31 mouse cellular contexts compared by ENCODE assay signal in the genomic region with DNA sequence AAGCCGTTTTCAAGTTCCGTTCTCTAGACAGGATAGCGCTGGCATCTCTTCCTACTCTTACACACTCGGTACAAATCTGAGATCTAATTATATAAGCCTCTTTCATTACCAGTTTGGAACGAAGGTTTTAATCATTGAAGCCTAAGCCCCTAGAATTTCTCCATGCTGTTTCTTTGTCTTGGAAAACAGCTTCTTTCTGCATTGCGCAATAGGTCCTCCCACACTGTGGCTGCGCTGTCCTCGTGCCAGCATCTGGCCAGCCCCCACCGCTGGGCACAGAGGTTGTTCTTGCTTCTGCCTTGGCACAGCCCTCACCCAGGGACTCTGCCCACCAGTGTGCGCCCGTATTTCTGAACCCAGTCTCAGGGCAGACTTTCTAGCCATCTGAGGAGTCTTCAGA.
DNase-seq lines count a peak whose midpoint lies in the region; ATAC-seq and TF ChIP-seq lines count a peak whose summit lies in the region.
"Had no signal": no experiment of that assay in that cellular context is flagged by ENCODE, and none has a peak within 500 bp of the region (broad histone marks: within the 10 kb centered on the region; RNA-seq: fewer than 3 reads in every experiment).

No protein-coding gene starts in this region.

- H3K27ac ChIP-seq in limb, embryonic 15.5 days = peak overlapping the region; percentile 47; the same call in 1 of the 2 replicates
- H3K27ac ChIP-seq in limb, embryonic 10.5 days = no peak overlapping the region
- no peak overlapping the region for H3K27ac ChIP-seq in forebrain, embryonic 11.5 days (ENCODE audit: low read depth, low read length)
- H3K27ac ChIP-seq: embryonic facial prominence, embryonic 12.5 days; forebrain, embryonic 13.5 days; heart, adult 2 months; hindbrain, embryonic 15.5 days; liver, embryonic 12.5 days; midbrain, embryonic 10.5 days; neural tube, embryonic 13.5 days had no signal

- no peak overlapping the region for H3K4me3 ChIP-seq in limb, embryonic 15.5 days
- H3K4me3 ChIP-seq in limb, embryonic 10.5 days = no peak overlapping the region
- H3K4me3 ChIP-seq in C2C12 (ENCODE audit: insufficient read depth, poor library complexity, severe bottlenecking) = no peak overlapping the region
- no peak overlapping the region for H3K4me3 ChIP-seq in forebrain, embryonic 11.5 days (ENCODE audit: low read depth, low read length)
- H3K4me3 ChIP-seq: embryonic facial prominence, embryonic 12.5 days; erythroblast, embryonic 14.5 days; forebrain, embryonic 13.5 days; heart, adult 2 months; heart, embryonic 12.5 days; hindbrain, embryonic 15.5 days; liver, embryonic 12.5 days; midbrain, embryonic 10.5 days; neural tube, embryonic 13.5 days had no signal

- no peak for ATAC-seq in limb, embryonic 15.5 days (ENCODE audit: insufficient number of reproducible peaks, low FRiP score, low TSS enrichment, low read depth)
- peak; percentile 50 for ATAC-seq in granulocyte monocyte progenitor cell, adult 5-6 weeks (replicated peaks; ENCODE audit: poor library complexity, severe bottlenecking)
- ATAC-seq in forebrain, embryonic 11.5 days (replicated peaks; ENCODE audit: low FRiP score) = no peak
- ATAC-seq: forebrain, embryonic 13.5 days; inflammation-experienced regulatory T-cells, adult 6 months; liver, embryonic 12.5 days; liver, postnatal 0 days had no signal

- WGBS in limb, embryonic 15.5 days = 58% methylated on average over 11 of the region's 11 CpGs
- 85% methylated on average over 11 of the region's 11 CpGs for WGBS in limb, embryonic 10.5 days
- 75% methylated on average over 11 of the region's 11 CpGs for WGBS in forebrain, embryonic 11.5 days

- H3K9me3 ChIP-seq in limb, embryonic 15.5 days = no peaks in the 10 kb centered on the region
- no peaks in the 10 kb centered on the region for H3K9me3 ChIP-seq in limb, embryonic 10.5 days (replicated peaks)
- no peaks in the 10 kb centered on the region for H3K9me3 ChIP-seq in forebrain, embryonic 11.5 days (ENCODE audit: control insufficient read depth, low read length)
- H3K9me3 ChIP-seq: embryonic facial prominence, embryonic 12.5 days; forebrain, embryonic 13.5 days; hindbrain, embryonic 15.5 days; neural tube, embryonic 13.5 days had no signal

- H3K4me2 ChIP-seq in limb, embryonic 15.5 days = no peak overlapping the region
- no peak overlapping the region for H3K4me2 ChIP-seq in forebrain, embryonic 11.5 days (ENCODE audit: low read depth, low read length, severe bottlenecking)
- H3K4me2 ChIP-seq: embryonic facial prominence, embryonic 12.5 days; forebrain, embryonic 13.5 days; heart, embryonic 12.5 days; hindbrain, embryonic 15.5 days; liver, embryonic 12.5 days; neural tube, embryonic 13.5 days had no signal

- no peaks in the 10 kb centered on the region for H3K36me3 ChIP-seq in limb, embryonic 15.5 days
- H3K36me3 ChIP-seq in limb, embryonic 10.5 days = no peaks in the 10 kb centered on the region
- H3K36me3 ChIP-seq in C2C12 (ENCODE audit: control insufficient read depth, insufficient read depth) = no peaks in the 10 kb centered on the region
- H3K36me3 ChIP-seq in forebrain, embryonic 11.5 days (ENCODE audit: control insufficient read depth, insufficient read depth, low read length) = no peaks in the 10 kb centered on the region
- H3K36me3 ChIP-seq: embryonic facial prominence, embryonic 12.5 days; heart, embryonic 12.5 days; hindbrain, embryonic 15.5 days; liver, embryonic 12.5 days; midbrain, embryonic 10.5 days; neural tube, embryonic 13.5 days had no signal

- H3K27me3 ChIP-seq in limb, embryonic 15.5 days = 0 out of 2 replicates have a peak, but pooled peaks cover 6% of the 10 kb centered on the region
- peaks cover 40% of the 10 kb centered on the region for H3K27me3 ChIP-seq in limb, embryonic 10.5 days (ENCODE audit: low read depth, poor library complexity, severe bottlenecking)
- H3K27me3 ChIP-seq in C2C12 (ENCODE audit: control insufficient read depth, insufficient read depth, insufficient read length) = no peaks in the 10 kb centered on the region
- no peaks in the 10 kb centered on the region for H3K27me3 ChIP-seq in forebrain, embryonic 11.5 days (ENCODE audit: control insufficient read depth, insufficient read depth, low read length)
- H3K27me3 ChIP-seq: embryonic facial prominence, embryonic 12.5 days; forebrain, embryonic 13.5 days; hindbrain, embryonic 15.5 days; liver, embryonic 12.5 days; neural tube, embryonic 13.5 days had no signal

- H3K79me2 ChIP-seq in C2C12 (ENCODE audit: control insufficient read depth, insufficient read depth) = no peaks in the 10 kb centered on the region

- no peak overlapping the region for H3ac ChIP-seq in C2C12 (ENCODE audit: control insufficient read depth, insufficient read length, low read depth)

- TF ChIP-seq CTCF in C2C12 (IDR thresholded peaks at IDR 0.05; ENCODE audit: control insufficient read depth, insufficient read depth, insufficient read length) = no peak

- H3K79me3 ChIP-seq in C2C12 (ENCODE audit: low read depth) = no peaks in the 10 kb centered on the region

- no peak for DNase-seq in limb, embryonic 10.5 days (ENCODE audit: low spot score)
- peak; percentile 10 for DNase-seq in NIH3T3 (ENCODE audit: low read depth)
- DNase-seq in cerebellum, adult 9-11 months = no peak
- no peak for DNase-seq in forebrain, embryonic 11.5 days (ENCODE audit: low spot score)
- no peak for DNase-seq in frontal cortex, adult 2 months (ENCODE audit: extremely low spot score in 1 of 2, low spot score in 1 of 2)
- DNase-seq: adrenal gland, adult 8-10 months; cerebellum, adult 11-12 months; cerebellum, postnatal 10 days; gastrocnemius, postnatal 25 days; heart, adult 2 months; heart, postnatal 4 days; kidney, adult 11 months; kidney, postnatal 14 days; layer of hippocampus, adult 9-11 months; liver, postnatal 0 days; lung, postnatal 10 days; right cerebral cortex, adult 18-20 months; thymus, adult 2 months; thymus, postnatal 4 days had no signal

- no peak overlapping the region for H3K9ac ChIP-seq in limb, embryonic 15.5 days
- H3K9ac ChIP-seq in forebrain, embryonic 11.5 days (ENCODE audit: low read length) = no peak overlapping the region
- H3K9ac ChIP-seq: embryonic facial prominence, embryonic 12.5 days; forebrain, embryonic 13.5 days; heart, embryonic 12.5 days; hindbrain, embryonic 15.5 days; liver, embryonic 12.5 days; liver, postnatal 0 days; neural tube, embryonic 13.5 days had no signal

- peaks cover 44% of the 10 kb centered on the region for H3K4me1 ChIP-seq in limb, embryonic 15.5 days
- peaks cover 22% of the 10 kb centered on the region for H3K4me1 ChIP-seq in limb, embryonic 10.5 days
- H3K4me1 ChIP-seq in forebrain, embryonic 11.5 days (replicated peaks; ENCODE audit: control insufficient read depth, insufficient read depth, low read length) = no peaks in the 10 kb centered on the region
- H3K4me1 ChIP-seq: forebrain, embryonic 13.5 days; heart, embryonic 12.5 days; liver, embryonic 12.5 days; neural tube, embryonic 13.5 days had no signal

TF ChIP-seq in C2C12, 6 proteins besides CTCF, POLR2A, EP300 and RAD21:
- TF ChIP-seq CEBPB (IDR thresholded peaks at IDR 0.05; ENCODE audit: low read depth) (peak; percentile 88), MAX (IDR thresholded peaks at IDR 0.05) (no peak), FOSL1 (IDR thresholded peaks at IDR 0.05; ENCODE audit: insufficient read depth, low read length, poor library complexity, severe bottlenecking) (no peak)
